Mouse (Mus musculus) stomach, embryonic 16.5 days (tissue): ENCODE measurements at regions not wholly inside any gene's neighbourhood (a gene's known extent, or its start where the extent isn't known, plus 50 kb on each side); places are given as distances from the start of the nearest gene placed in this dataset.
A peak's percentile ranks its signal among the peaks of the same experiment; 100 is the strongest.

Experiments
- ATAC-seq: fragments of 200-750 bp; cut with Nextera tagmentation; 2 replicates; pipeline ENCODE4 v1.8.0; 2017; ENCODE audit warnings: moderate number of reproducible peaks, moderate TSS enrichment; ENCODE audit not compliant: insufficient read depth, low FRiP score
- H3K27ac ChIP-seq: fragments of 300-500 bp; sonication (generic); 2 replicates; pipeline ENCODE4 v1.5.1; 2014; ENCODE audit warnings: low read length
- H3K27me3 ChIP-seq: fragments of 300-500 bp; sonication (generic); 2 replicates; pipeline ENCODE4 v1.6.1; 2014; ENCODE audit warnings: low read length, control low read depth, mixed read lengths; ENCODE audit not compliant: control insufficient read depth, insufficient read depth
- H3K36me3 ChIP-seq: fragments of 300-500 bp; sonication (generic); 2 replicates; pipeline ENCODE4 v1.6.1; 2014; ENCODE audit warnings: low read length; ENCODE audit not compliant: control insufficient read depth, insufficient read depth
- H3K4me1 ChIP-seq: fragments of 300-500 bp; sonication (generic); 2 replicates; pipeline ENCODE4 v1.6.1; 2014; ENCODE audit warnings: low read length, control low read depth, mixed read lengths; ENCODE audit not compliant: control insufficient read depth, insufficient read depth
- H3K4me2 ChIP-seq: fragments of 300-500 bp; sonication (generic); 2 replicates; pipeline ENCODE4 v1.6.1; 2014; ENCODE audit warnings: low read depth, low read length, mixed read lengths
- H3K4me3 ChIP-seq: fragments of 300-500 bp; sonication (generic); replicated peaks from 2 replicates; pipeline ENCODE4 v1.5.1; 2014; ENCODE audit warnings: mild to moderate bottlenecking, low read length
- H3K9ac ChIP-seq: fragments of 300-500 bp; sonication (generic); 2 replicates; pipeline ENCODE4 v1.6.1; 2014; ENCODE audit warnings: low read length
- H3K9me3 ChIP-seq: fragments of 300-500 bp; sonication (generic); replicated peaks from 2 replicates; pipeline ENCODE4 v1.6.1; 2016; ENCODE audit warnings: low read length, control low read depth; ENCODE audit not compliant: control insufficient read depth
- WGBS: fragments of 180-500 bp; shearing (Covaris S2); extraction: QIAGEN DNeasy Blood & Tissue Kit; methylation state at CpG from one replicate; pipeline ENCODE4 v1.1.7; 2014; 5-methylcytosine and 5-hydroxymethylcytosine counted together

- Histone ChIP-seq H3K36me3 (no peaks in the 10 kb centered on the region), H3K4me2 (no peak overlapping the region), H3K9me3 (no peaks in the 10 kb centered on the region), H3K9ac (no peak overlapping the region), H3K27ac (no peak overlapping the region), H3K4me3 (no peak overlapping the region), H3K4me1 (peaks cover 13% of the 10 kb centered on the region; the same call in 1 of the 2 replicates), H3K27me3 (no peaks in the 10 kb centered on the region)
- ATAC-seq = no peak
- WGBS = 87% methylated on average over 3 of the region's 3 CpGs
Measured at GRCm38 (mm10) chr8:26910186-26910585, 66.9 kb upstream of the Zfp703 start.

GRCm38 (mm10) chr8:26913562-26914529 is 63.3 kb upstream of the Zfp703 start:
- no peak overlapping the region for H3K4me3 ChIP-seq
- H3K9ac ChIP-seq = 0 out of 2 replicates have a peak overlapping the region, but pooled peaks have one; percentile 44
- H3K36me3 ChIP-seq = no peaks in the 10 kb centered on the region
- H3K9me3 ChIP-seq = no peaks in the 10 kb centered on the region
- peaks cover 4% of the 10 kb centered on the region; the same call in 1 of the 2 replicates for H3K4me1 ChIP-seq
- 33% methylated on average over 18 of the region's 18 CpGs for WGBS
- H3K27me3 ChIP-seq = no peaks in the 10 kb centered on the region
- H3K4me2 ChIP-seq = no peak overlapping the region
- H3K27ac ChIP-seq = peak overlapping the region; percentile 39; the same call in 1 of the 2 replicates
- ATAC-seq = peak; percentile 61

- H3K36me3 ChIP-seq = no peaks in the 10 kb centered on the region
- WGBS = 84% methylated on average over 8 of the region's 8 CpGs
- no peak overlapping the region for H3K27ac ChIP-seq
- ATAC-seq = no peak
- H3K4me1 ChIP-seq = peaks cover 4% of the 10 kb centered on the region; the same call in 1 of the 2 replicates
- H3K9me3 ChIP-seq = no peaks in the 10 kb centered on the region
- no peak overlapping the region for H3K9ac ChIP-seq
- no peak overlapping the region for H3K4me2 ChIP-seq
- H3K27me3 ChIP-seq = no peaks in the 10 kb centered on the region
- no peak overlapping the region for H3K4me3 ChIP-seq
Measured at GRCm38 (mm10) chr8:26915731-26916130, 61.4 kb upstream of the Zfp703 start.

GRCm38 (mm10) chr8:26921531-26922177 is 55.5 kb upstream of the Zfp703 start:
- Histone ChIP-seq H3K4me3 (no peak overlapping the region), H3K27ac (no peak overlapping the region), H3K9me3 (no peaks in the 10 kb centered on the region), H3K36me3 (no peaks in the 10 kb centered on the region), H3K9ac (no peak overlapping the region), H3K4me1 (no peaks in the 10 kb centered on the region), H3K27me3 (no peaks in the 10 kb centered on the region), H3K4me2 (no peak overlapping the region)
- no peak for ATAC-seq
- 79% methylated on average over 5 of the region's 5 CpGs for WGBS

GRCm38 (mm10) chr8:26922178-26922540 is 55.0 kb upstream of the Zfp703 start:
- WGBS = 90% methylated on average over 5 of the region's 5 CpGs
- Histone ChIP-seq H3K27me3 (no peaks in the 10 kb centered on the region), H3K36me3 (no peaks in the 10 kb centered on the region), H3K4me2 (no peak overlapping the region), H3K4me1 (no peaks in the 10 kb centered on the region), H3K4me3 (no peak overlapping the region), H3K9ac (no peak overlapping the region), H3K9me3 (no peaks in the 10 kb centered on the region), H3K27ac (no peak overlapping the region)
- no peak for ATAC-seq

GRCm38 (mm10) chr8:26923166-26923565 is 54.0 kb upstream of the Zfp703 start:
- ATAC-seq = no peak
- no peaks in the 10 kb centered on the region for H3K36me3 ChIP-seq
- no peak overlapping the region for H3K27ac ChIP-seq
- H3K9me3 ChIP-seq = no peaks in the 10 kb centered on the region
- H3K4me1 ChIP-seq = no peaks in the 10 kb centered on the region
- H3K4me2 ChIP-seq = no peak overlapping the region
- WGBS = 83% methylated on average over 8 of the region's 8 CpGs
- no peak overlapping the region for H3K4me3 ChIP-seq
- no peak overlapping the region for H3K9ac ChIP-seq
- no peaks in the 10 kb centered on the region for H3K27me3 ChIP-seq
